Mouse (Mus musculus): ENCODE measurements around the gene Nin. TPM values are rescaled to one million over a fixed set of nuclear protein-coding genes. Genes with fewer than 3 reads are reported as not detected.
A peak's percentile ranks its signal among the peaks of the same experiment; 100 is the strongest.

The Nin gene
- total and polyA plus RNA-seq, 2 experiments, result 1.1 to 2.1 TPM

DNA sequence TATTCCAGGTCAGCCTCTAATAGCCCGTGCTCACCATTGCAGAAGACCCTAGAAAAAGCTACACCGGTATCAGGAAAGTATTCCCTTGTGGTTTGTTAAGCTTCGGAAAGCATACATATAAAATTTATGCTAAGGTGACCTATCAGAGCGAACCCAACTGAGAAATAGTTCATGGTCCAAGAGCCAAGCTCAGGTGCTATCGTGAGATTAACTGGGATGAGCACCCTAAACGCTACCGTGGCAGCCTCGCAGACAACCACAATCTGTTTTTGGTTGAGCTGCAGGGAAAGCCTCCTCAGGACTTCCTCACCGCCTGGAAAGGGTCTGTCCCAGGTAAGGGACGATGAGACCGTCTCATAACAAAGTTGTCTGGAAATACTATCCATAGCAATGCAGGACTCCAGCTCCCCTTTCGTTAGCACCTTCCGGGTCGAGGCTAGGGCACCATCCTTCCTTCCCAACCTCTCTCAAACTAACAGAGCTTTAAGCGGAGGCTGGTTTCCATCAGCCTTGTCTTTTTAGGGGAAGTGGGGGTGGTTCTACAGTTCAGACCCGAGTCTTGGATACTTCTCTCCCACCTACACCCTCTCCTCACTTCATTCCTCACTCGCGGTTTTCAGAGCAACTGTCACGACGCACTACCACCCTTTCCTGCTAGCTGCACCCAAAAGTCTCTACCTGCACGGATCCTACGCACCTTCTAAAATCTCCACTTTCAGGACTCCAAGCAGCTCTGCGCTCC is 3.0 kb downstream of the Nin start:
- TF ChIP-seq POLR2A (IDR thresholded peaks at IDR 0.05; ENCODE audit: extremely low read depth, insufficient read depth, low read length) (no peak), CTCF (IDR thresholded peaks at IDR 0.05; ENCODE audit: low read depth, low read length) (no peak)

DNA sequence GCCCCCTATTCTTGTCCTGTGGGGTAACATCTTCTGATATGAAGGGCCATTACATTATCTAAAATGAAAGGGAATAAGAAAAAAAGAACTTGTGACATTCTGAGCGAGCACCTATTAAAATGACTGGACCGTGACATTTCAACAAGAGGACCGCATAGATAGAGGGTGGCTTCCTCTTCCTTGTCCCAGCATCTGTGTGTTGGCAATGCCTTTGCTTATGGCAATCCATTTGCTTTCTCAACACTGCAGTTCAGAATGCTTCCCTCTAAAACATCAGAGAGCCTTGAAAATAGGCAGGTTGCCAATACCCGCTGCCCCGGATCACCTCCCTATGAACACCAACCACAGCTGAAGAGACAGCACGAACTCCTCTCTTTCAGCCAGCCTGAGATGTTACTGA is 3.6 kb downstream of the Nin start:
- no peak overlapping the region for H3K9ac ChIP-seq (ENCODE audit: low read depth, low read length)
- 41% methylated on average over 6 of the region's 6 CpGs for WGBS
- peaks cover 3% of the 10 kb centered on the region; the same call in 1 of the 2 replicates for H3K4me1 ChIP-seq (ENCODE audit: control insufficient read depth, insufficient read depth, low read length)
- no peaks in the 10 kb centered on the region for H3K79me2 ChIP-seq (ENCODE audit: control insufficient read depth, insufficient read depth, low read length)
- H3K27me3 ChIP-seq (ENCODE audit: control insufficient read depth, insufficient read depth, low read length), result no peaks in the 10 kb centered on the region
- TF ChIP-seq CTCF (IDR thresholded peaks at IDR 0.05; ENCODE audit: low read depth, low read length) (no peak), POLR2A (IDR thresholded peaks at IDR 0.05; ENCODE audit: extremely low read depth, insufficient read depth, low read length) (no peak)
- H3K36me3 ChIP-seq (ENCODE audit: control insufficient read depth, insufficient read depth, low read length), result no peaks in the 10 kb centered on the region
- no peak overlapping the region for H3K27ac ChIP-seq (replicated peaks; ENCODE audit: insufficient read depth, low read depth, low read length)
- DNase-seq (ENCODE audit: extremely low read depth, low read depth, low spot score), result no peak
- no peak overlapping the region for H3K4me3 ChIP-seq (ENCODE audit: insufficient read depth, low read depth, low read length)

More for the DNA sequence above, 3.0 kb downstream of the Nin start:
- no peaks in the 10 kb centered on the region for H3K79me2 ChIP-seq (ENCODE audit: control insufficient read depth, insufficient read depth, low read length)
- H3K9ac ChIP-seq (ENCODE audit: low read depth, low read length), result peak overlapping the region; percentile 87; the same call in 1 of the 2 replicates
- no peaks in the 10 kb centered on the region for H3K27me3 ChIP-seq (ENCODE audit: control insufficient read depth, insufficient read depth, low read length)
- no peaks in the 10 kb centered on the region for H3K36me3 ChIP-seq (ENCODE audit: control insufficient read depth, insufficient read depth, low read length)
- peak overlapping the region; percentile 83; the same call in 1 of the 2 replicates for H3K4me3 ChIP-seq (ENCODE audit: insufficient read depth, low read depth, low read length)
- no peak for DNase-seq (ENCODE audit: extremely low read depth, low read depth, low spot score)
- peaks cover 3% of the 10 kb centered on the region; the same call in 1 of the 2 replicates for H3K4me1 ChIP-seq (ENCODE audit: control insufficient read depth, insufficient read depth, low read length)
- H3K27ac ChIP-seq (replicated peaks; ENCODE audit: insufficient read depth, low read depth, low read length), result no peak overlapping the region
- WGBS, result 14% methylated on average over 23 of the region's 23 CpGs

DNA sequence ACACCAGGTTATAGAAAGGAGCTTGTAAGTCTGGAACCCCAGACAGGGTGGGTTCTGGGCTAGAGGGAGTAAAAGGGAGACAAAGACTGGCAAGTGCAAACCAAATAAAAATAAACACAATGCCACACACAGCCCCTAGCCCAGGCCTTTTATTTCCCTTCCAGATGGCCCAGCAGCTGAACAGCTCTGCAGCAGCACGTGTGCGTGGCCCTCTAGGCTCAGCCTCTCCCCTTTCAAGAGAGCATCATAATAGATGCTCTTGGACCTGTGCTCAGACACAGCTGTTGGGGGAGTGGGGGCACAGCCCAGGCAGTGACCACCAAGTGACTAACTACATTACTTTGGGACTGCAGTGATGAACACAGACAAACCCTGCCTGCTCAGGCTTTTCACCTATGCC is 5.4 kb downstream of the Nin start:
- no peak for DNase-seq (ENCODE audit: extremely low read depth, low read depth, low spot score)
- H3K9ac ChIP-seq (ENCODE audit: low read depth, low read length), result no peak overlapping the region
- TF ChIP-seq CTCF (IDR thresholded peaks at IDR 0.05; ENCODE audit: low read depth, low read length), result no peak
- no peak for TF ChIP-seq POLR2A (IDR thresholded peaks at IDR 0.05; ENCODE audit: extremely low read depth, insufficient read depth, low read length)
- H3K27ac ChIP-seq (replicated peaks; ENCODE audit: insufficient read depth, low read depth, low read length), result no peak overlapping the region
- no peaks in the 10 kb centered on the region for H3K27me3 ChIP-seq (ENCODE audit: control insufficient read depth, insufficient read depth, low read length)
- 95% methylated on average over 2 of the region's 2 CpGs for WGBS
- H3K4me1 ChIP-seq (ENCODE audit: control insufficient read depth, insufficient read depth, low read length), result peaks cover 3% of the 10 kb centered on the region; the same call in 1 of the 2 replicates
- no peaks in the 10 kb centered on the region for H3K36me3 ChIP-seq (ENCODE audit: control insufficient read depth, insufficient read depth, low read length)
- H3K4me3 ChIP-seq (ENCODE audit: insufficient read depth, low read depth, low read length), result no peak overlapping the region
- H3K79me2 ChIP-seq (ENCODE audit: control insufficient read depth, insufficient read depth, low read length), result no peaks in the 10 kb centered on the region

DNA sequence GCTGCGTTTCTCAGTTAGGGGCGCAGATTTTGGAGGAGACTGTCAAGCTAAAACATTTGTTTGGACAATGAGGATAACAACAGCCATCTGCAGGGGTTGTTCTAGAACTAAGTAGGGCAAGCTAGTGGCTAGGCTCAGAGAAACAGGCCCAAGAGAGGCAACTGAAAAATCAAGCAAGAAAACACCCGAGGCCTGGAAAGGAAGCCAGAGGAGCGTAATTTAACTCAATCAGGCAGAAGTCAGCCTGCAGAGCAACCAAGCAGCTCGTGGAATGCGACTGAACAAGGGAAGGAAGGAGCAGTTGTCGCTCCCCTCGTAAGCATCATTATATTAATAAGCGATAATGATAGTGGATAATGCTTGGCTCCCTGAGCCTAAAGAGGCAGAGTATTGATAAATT is 7.0 kb downstream of the Nin start:
- WGBS, result 82% methylated on average over 9 of the region's 9 CpGs
- H3K4me3 ChIP-seq (ENCODE audit: insufficient read depth, low read depth, low read length), result no peak overlapping the region
- H3K79me2 ChIP-seq (ENCODE audit: control insufficient read depth, insufficient read depth, low read length), result no peaks in the 10 kb centered on the region
- TF ChIP-seq CTCF (IDR thresholded peaks at IDR 0.05; ENCODE audit: low read depth, low read length) (no peak), POLR2A (IDR thresholded peaks at IDR 0.05; ENCODE audit: extremely low read depth, insufficient read depth, low read length) (no peak)
- H3K27me3 ChIP-seq (ENCODE audit: control insufficient read depth, insufficient read depth, low read length), result no peaks in the 10 kb centered on the region
- no peak overlapping the region for H3K9ac ChIP-seq (ENCODE audit: low read depth, low read length)
- H3K4me1 ChIP-seq (ENCODE audit: control insufficient read depth, insufficient read depth, low read length), result peaks cover 3% of the 10 kb centered on the region; the same call in 1 of the 2 replicates
- H3K27ac ChIP-seq (replicated peaks; ENCODE audit: insufficient read depth, low read depth, low read length), result no peak overlapping the region
- H3K36me3 ChIP-seq (ENCODE audit: control insufficient read depth, insufficient read depth, low read length), result no peaks in the 10 kb centered on the region
- no peak for DNase-seq (ENCODE audit: extremely low read depth, low read depth, low spot score)

DNA sequence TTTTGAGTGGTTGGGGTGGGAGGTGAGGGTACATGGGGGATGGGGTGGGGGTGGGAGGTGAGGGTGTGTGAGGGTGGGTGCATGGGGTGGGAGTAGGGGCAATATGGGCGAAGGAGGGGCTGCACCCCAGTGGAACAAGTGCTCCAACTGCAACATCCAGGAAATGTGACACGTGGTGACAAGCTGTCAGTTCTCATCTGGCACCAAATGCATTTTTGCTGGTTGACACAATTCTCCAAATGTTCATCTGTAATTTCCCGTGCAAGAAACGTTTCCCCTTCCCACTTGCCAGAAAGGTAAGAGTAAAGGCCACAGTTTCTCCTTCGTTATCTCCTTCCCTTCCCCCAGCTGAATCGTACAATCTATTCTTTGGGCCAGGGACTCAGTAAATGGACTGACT is 7.6 kb downstream of the Nin start:
- WGBS, result 68% methylated on average over 6 of the region's 6 CpGs
- Histone ChIP-seq H3K27me3 (ENCODE audit: control insufficient read depth, insufficient read depth, low read length) (no peaks in the 10 kb centered on the region), H3K36me3 (ENCODE audit: control insufficient read depth, insufficient read depth, low read length) (no peaks in the 10 kb centered on the region), H3K27ac (replicated peaks; ENCODE audit: insufficient read depth, low read depth, low read length) (no peak overlapping the region), H3K4me1 (ENCODE audit: control insufficient read depth, insufficient read depth, low read length) (peaks cover 3% of the 10 kb centered on the region; the same call in 1 of the 2 replicates), H3K79me2 (ENCODE audit: control insufficient read depth, insufficient read depth, low read length) (no peaks in the 10 kb centered on the region), H3K4me3 (ENCODE audit: insufficient read depth, low read depth, low read length) (no peak overlapping the region), H3K9ac (ENCODE audit: low read depth, low read length) (no peak overlapping the region)
- no peak for DNase-seq (ENCODE audit: extremely low read depth, low read depth, low spot score)
- TF ChIP-seq CTCF (IDR thresholded peaks at IDR 0.05; ENCODE audit: low read depth, low read length), result no peak
- TF ChIP-seq POLR2A (IDR thresholded peaks at IDR 0.05; ENCODE audit: extremely low read depth, insufficient read depth, low read length), result no peak
